ENCODE assay signal across 17 mouse cellular contexts in the genomic region with DNA sequence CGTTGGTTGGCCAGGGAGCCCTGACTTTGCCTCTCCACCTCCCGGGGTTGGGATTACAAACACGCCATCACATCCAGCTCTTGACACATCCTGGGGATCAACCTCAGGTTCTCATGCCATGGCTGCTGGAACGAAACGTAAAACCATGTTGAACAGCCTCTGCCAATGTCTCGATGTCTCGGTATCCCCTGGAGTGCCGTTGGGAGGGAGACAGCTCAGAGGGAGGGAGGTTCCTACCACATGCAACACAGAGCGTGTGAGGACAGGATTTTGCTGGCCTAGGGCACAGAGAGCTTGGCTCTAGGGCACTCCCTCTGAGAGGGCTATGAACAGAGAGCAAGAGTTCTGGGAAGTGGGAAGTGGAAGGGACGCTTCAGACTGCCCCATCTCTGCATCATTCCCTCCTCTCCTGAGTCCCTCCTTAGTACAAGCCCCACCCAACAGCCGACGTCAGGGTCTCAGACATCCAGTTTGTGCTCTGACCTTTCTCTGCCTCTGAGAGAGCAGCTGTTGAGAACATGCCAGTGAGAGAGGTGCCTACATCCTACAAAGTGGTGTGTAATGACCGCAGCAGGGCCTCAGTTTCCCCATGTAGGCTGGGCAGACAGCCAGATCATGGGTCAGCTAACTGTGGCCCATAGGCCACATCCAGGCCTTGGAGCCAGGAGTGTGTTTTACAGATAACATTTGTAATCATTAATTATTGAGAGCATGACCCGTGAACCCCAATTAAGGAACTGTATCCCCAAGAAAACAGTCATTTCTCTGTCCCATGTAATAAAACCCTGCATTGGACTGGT. TPM values are rescaled to one million over a fixed set of nuclear protein-coding genes. Genes with fewer than 3 reads are reported as not detected.
DNase-seq lines count a peak whose midpoint lies in the region; ATAC-seq and TF ChIP-seq lines count a peak whose summit lies in the region.
"Had no signal": no experiment of that assay in that cellular context is flagged by ENCODE, and none has a peak within 500 bp of the region (broad histone marks: within the 10 kb centered on the region; RNA-seq: fewer than 3 reads in every experiment).

No protein-coding gene starts in this region.

- no peaks in the 10 kb centered on the region for H3K27me3 ChIP-seq in kidney, embryonic 15.5 days
- no peaks in the 10 kb centered on the region for H3K27me3 ChIP-seq in kidney, adult 2 months (replicated peaks; ENCODE audit: control insufficient read depth, insufficient read depth, low read length)
- H3K27me3 ChIP-seq in intestine, embryonic 15.5 days (replicated peaks): no peaks in the 10 kb centered on the region
- H3K27me3 ChIP-seq in liver, postnatal 0 days (ENCODE audit: insufficient read depth, low read length): no peaks in the 10 kb centered on the region
- H3K27me3 ChIP-seq: forebrain, embryonic 12.5 days; hindbrain, embryonic 12.5 days; limb, embryonic 13.5 days; Patski had no signal

- H3K27ac ChIP-seq in kidney, embryonic 15.5 days: no peak overlapping the region
- H3K27ac ChIP-seq in kidney, adult 2 months (ENCODE audit: insufficient read depth, low read depth, low read length): no peak overlapping the region
- no peak overlapping the region for H3K27ac ChIP-seq in intestine, embryonic 15.5 days
- H3K27ac ChIP-seq in liver, postnatal 0 days (ENCODE audit: low read depth): peak overlapping the region; percentile 86
- H3K27ac ChIP-seq: forebrain, embryonic 12.5 days; hindbrain, embryonic 12.5 days; limb, embryonic 13.5 days had no signal

- no peak overlapping the region for H3K4me2 ChIP-seq in kidney, embryonic 15.5 days
- H3K4me2 ChIP-seq in intestine, embryonic 15.5 days (replicated peaks): no peak overlapping the region
- H3K4me2 ChIP-seq in liver, postnatal 0 days (ENCODE audit: low read depth, low read length): peak overlapping the region; percentile 65
- H3K4me2 ChIP-seq: forebrain, embryonic 12.5 days; hindbrain, embryonic 12.5 days; limb, embryonic 13.5 days had no signal

- ATAC-seq in kidney, embryonic 15.5 days (replicated peaks; ENCODE audit: low FRiP score): 0 out of 2 replicates have a peak, but pooled peaks have one; percentile 25
- peak; percentile 41 for ATAC-seq in intestine, embryonic 15.5 days
- ATAC-seq in liver, postnatal 0 days: no peak
- ATAC-seq: Patski had no signal

- TF ChIP-seq EP300 in liver, postnatal 0 days (IDR thresholded peaks at IDR 0.05; ENCODE audit: low read depth): no peak

- H3K36me3 ChIP-seq in kidney, embryonic 15.5 days: peaks cover 44% of the 10 kb centered on the region
- H3K36me3 ChIP-seq in kidney, adult 2 months (ENCODE audit: control insufficient read depth, insufficient read depth, low read length): peaks cover 3% of the 10 kb centered on the region; the same call in 1 of the 2 replicates
- H3K36me3 ChIP-seq in intestine, embryonic 15.5 days: peaks cover 11% of the 10 kb centered on the region
- peaks cover 42% of the 10 kb centered on the region for H3K36me3 ChIP-seq in liver, postnatal 0 days (replicated peaks; ENCODE audit: insufficient read depth, low read length)

- H3K9ac ChIP-seq in kidney, embryonic 15.5 days: no peak overlapping the region
- H3K9ac ChIP-seq in intestine, embryonic 15.5 days: no peak overlapping the region
- H3K9ac ChIP-seq in liver, postnatal 0 days (replicated peaks): peak overlapping the region; percentile 66
- H3K9ac ChIP-seq: forebrain, embryonic 12.5 days; hindbrain, embryonic 12.5 days; limb, embryonic 13.5 days had no signal

- H3K4me3 ChIP-seq in kidney, embryonic 15.5 days (replicated peaks): no peak overlapping the region
- no peak overlapping the region for H3K4me3 ChIP-seq in kidney, adult 2 months (ENCODE audit: insufficient read depth, low read depth, low read length)
- no peak overlapping the region for H3K4me3 ChIP-seq in intestine, embryonic 15.5 days (replicated peaks)
- H3K4me3 ChIP-seq in liver, postnatal 0 days (ENCODE audit: low read depth, low read length): peak overlapping the region; percentile 27
- H3K4me3 ChIP-seq: forebrain, embryonic 12.5 days; hindbrain, embryonic 12.5 days; limb, embryonic 13.5 days had no signal

- DNase-seq in embryo, embryonic 10.5 days (ENCODE audit: low spot score): peak; percentile 8
- DNase-seq in embryo, embryonic 9.5 days (ENCODE audit: extremely low spot score): no peak
- no peak for DNase-seq in kidney, adult 2 months
- no peak for DNase-seq in liver, postnatal 0 days
- DNase-seq in urinary bladder, postnatal 4 days (ENCODE audit: low spot score in 2 of 2): no peak
- DNase-seq in left cerebral cortex, adult 18-20 months (ENCODE audit: low spot score in 2 of 2): no peak
- DNase-seq: cerebellum, adult 9-10 months; layer of hippocampus, postnatal 36 days; lung, postnatal 36 days; right cerebral cortex, adult 18-20 months; thymus, adult 18-20 months had no signal

- no peak for TF ChIP-seq CTCF in kidney, adult 2 months (conservative IDR thresholded peaks at IDR 0.05; ENCODE audit: insufficient read depth, insufficient read length, low read depth, low read length)
- no peak for TF ChIP-seq CTCF in liver, postnatal 0 days (IDR thresholded peaks at IDR 0.05; ENCODE audit: low read depth)

- H3K9me3 ChIP-seq in kidney, embryonic 15.5 days (replicated peaks): no peaks in the 10 kb centered on the region; the same call in 1 of the 2 replicates
- no peaks in the 10 kb centered on the region for H3K9me3 ChIP-seq in intestine, embryonic 15.5 days
- H3K9me3 ChIP-seq in liver, postnatal 0 days (ENCODE audit: low read length): no peaks in the 10 kb centered on the region
- H3K9me3 ChIP-seq: forebrain, embryonic 12.5 days; hindbrain, embryonic 12.5 days; limb, embryonic 13.5 days had no signal

- 61% methylated on average over 14 of the region's 14 CpGs for WGBS in kidney, embryonic 15.5 days
- 77% methylated on average over 14 of the region's 14 CpGs for WGBS in kidney, adult 2 months
- WGBS in intestine, embryonic 15.5 days: 62% methylated on average over 14 of the region's 14 CpGs
- 78% methylated on average over 14 of the region's 14 CpGs for WGBS in liver, postnatal 0 days (ENCODE audit: insufficient replicate concordance)

- peaks cover 6% of the 10 kb centered on the region; the same call in 1 of the 2 replicates for H3K4me1 ChIP-seq in kidney, embryonic 15.5 days
- H3K4me1 ChIP-seq in kidney, adult 2 months (ENCODE audit: control insufficient read depth, insufficient read depth, low read length): no peaks in the 10 kb centered on the region
- H3K4me1 ChIP-seq in intestine, embryonic 15.5 days (replicated peaks): 0 out of 2 replicates have a peak, but pooled peaks cover 3% of the 10 kb centered on the region
- peaks cover 18% of the 10 kb centered on the region for H3K4me1 ChIP-seq in liver, postnatal 0 days (ENCODE audit: insufficient read depth)
- H3K4me1 ChIP-seq: forebrain, embryonic 12.5 days; hindbrain, embryonic 12.5 days; limb, embryonic 13.5 days had no signal

- TF ChIP-seq POLR2A in kidney, adult 2 months (IDR thresholded peaks at IDR 0.05; ENCODE audit: low read depth, low read length): no peak

RNA-seq across cellular contexts. Expression of a gene that starts 12.4 kb away (rescaled TPM):
- 8.4 and 8.9 TPM in 2 replicates for polyA plus RNA-seq in kidney, embryonic 15.5 days (2015; fragmentation: Nextera tagmentation; extraction: Ambion mirVana)
- polyA plus RNA-seq in kidney, adult 2 months (2012; rRNA removed): 41.4 and 41.5 TPM in 2 replicates
- polyA plus RNA-seq in intestine, embryonic 15.5 days (2015; fragmentation: Nextera tagmentation; extraction: Ambion mirVana): 8.0 and 9.3 TPM in 2 replicates
- 8.8 and 11.8 TPM in 2 replicates for polyA plus RNA-seq in liver, postnatal 0 days (2015; fragmentation: Nextera tagmentation; extraction: Ambion mirVana)
- total RNA-seq in left cerebral cortex, adult 18-20 months (2021): 10 to 100 TPM; 14.6 to 15.2 TPM
